Mouse (Mus musculus) large intestine, adult 2 months (tissue): ENCODE data around the gene Ocm. TPM values are rescaled to one million over a fixed set of nuclear protein-coding genes. Genes with fewer than 3 reads are reported as not detected.
"Not testable (repeated sequence)": the region's sequence is repeated elsewhere in the genome, so short reads cannot be mapped to it uniquely, and the experiment has no call there.

Experiments used
- DNase-seq: peaks from one replicate; pipeline ENCODE4 v3.0.0-alpha.2; 2012; ENCODE audit warnings: low read depth, low spot score
- WGBS: fragments of 180-500 bp; shearing (Covaris S2); methylation state at CpG from one replicate; pipeline ENCODE4 v1.1.7; 2018; 5-methylcytosine and 5-hydroxymethylcytosine counted together
- polyA plus RNA-seq: library from polyadenylated mRNA; depleted of rRNA; stranded (reverse); fragments of >200 nt; gene quantifications from 2 replicates; pipeline ENCODE4 v1.2.3, GENCODE M21; 2012

Gene Ocm
- polyA plus RNA-seq, 1 experiment, result 23.7 TPM

- not testable (repeated sequence) for DNase-seq
- WGBS, result 39% methylated on average over 13 of the region's 13 CpGs
Measured at GRCm38 (mm10) chr5:144013366-144014134, 12.9 kb downstream of the Ocm start.

- whole genome bisulfite sequencing, result 88% methylated on average over 15 of the region's 15 CpGs
- DNase-seq, result no peak
Measured at GRCm38 (mm10) chr5:144002461-144003192, 23.8 kb downstream of the Ocm start.

GRCm38 (mm10) chr5:143999409-143999808 lies 27.1 kb downstream of the Ocm start:
- whole genome bisulfite sequencing, result 87% methylated on average over 1 of the region's 1 CpGs
- DNase-seq, result no peak

GRCm38 (mm10) chr5:143994632-143995365 lies 31.7 kb downstream of the Ocm start:
- 75% methylated on average over 11 of the region's 11 CpGs for WGBS

GRCm38 (mm10) chr5:143993849-143994248 lies 32.6 kb downstream of the Ocm start:
- DNase-seq, result no peak
- WGBS, result 92% methylated on average over 5 of the region's 5 CpGs

More at GRCm38 (mm10) chr5:143994632-143995365, 31.7 kb downstream of the Ocm start:
- DNase-seq, result no peak

GRCm38 (mm10) chr5:143993260-143993659 lies 33.2 kb downstream of the Ocm start:
- no peak for DNase-seq

GRCm38 (mm10) chr5:143992661-143993060 lies 33.8 kb downstream of the Ocm start:
- 50% methylated on average over 10 of the region's 10 CpGs for WGBS
- DNase-seq, result no peak

More at GRCm38 (mm10) chr5:143993260-143993659, 33.2 kb downstream of the Ocm start:
- WGBS, result 77% methylated on average over 8 of the region's 8 CpGs

GRCm38 (mm10) chr5:143990086-143990485 lies 36.4 kb downstream of the Ocm start:
- no peak for DNase-seq
- 65% methylated on average over 11 of the region's 11 CpGs for WGBS

- DNase-seq, result no peak
- WGBS, result 83% methylated on average over 4 of the region's 4 CpGs
Measured at GRCm38 (mm10) chr5:143989046-143989445, 37.4 kb downstream of the Ocm start.

- 93% methylated on average over 3 of the region's 3 CpGs for WGBS
- no peak for DNase-seq
Measured at GRCm38 (mm10) chr5:143987596-143987995, 38.9 kb downstream of the Ocm start.

- WGBS, result 75% methylated on average over 7 of the region's 7 CpGs
- DNase-seq, result no peak
Measured at GRCm38 (mm10) chr5:143985381-143985780, 41.1 kb downstream of the Ocm start.

GRCm38 (mm10) chr5:143982361-143982760 lies 44.1 kb downstream of the Ocm start:
- no peak for DNase-seq
- WGBS, result 43% methylated on average over 2 of the region's 2 CpGs

- 39% methylated on average over 9 of the region's 9 CpGs for WGBS
Measured at GRCm38 (mm10) chr5:143980858-143981257, 45.6 kb downstream of the Ocm start.

GRCm38 (mm10) chr5:143976726-143977431 lies 49.6 kb downstream of the Ocm start:
- no peak for DNase-seq
- 45% methylated on average over 16 of the region's 16 CpGs for WGBS

More at GRCm38 (mm10) chr5:143980858-143981257, 45.6 kb downstream of the Ocm start:
- DNase-seq, result no peak

GRCm38 (mm10) chr5:143976232-143976631 lies 50.2 kb downstream of the Ocm start:
- 86% methylated on average over 11 of the region's 11 CpGs for WGBS

GRCm38 (mm10) chr5:143975631-143975933 lies 50.9 kb downstream of the Ocm start:
- no peak for DNase-seq
- WGBS, result 25% methylated on average over 2 of the region's 2 CpGs

More at GRCm38 (mm10) chr5:143976232-143976631, 50.2 kb downstream of the Ocm start:
- DNase-seq, result no peak

GRCm38 (mm10) chr5:143974931-143975630 lies 51.4 kb downstream of the Ocm start:
- WGBS, result 48% methylated on average over 4 of the region's 4 CpGs
- DNase-seq, result no peak

GRCm38 (mm10) chr5:143972628-143973027 lies 53.8 kb downstream of the Ocm start:
- WGBS, result 60% methylated on average over 3 of the region's 3 CpGs
- no peak for DNase-seq
